Comparison of ENCODE assay signal across 8 mouse cellular contexts in genomic region chr4:132796196-132796886, GRCm38 (mm10). TPM values are rescaled to one million over a fixed set of nuclear protein-coding genes. Genes with fewer than 3 reads are reported as not detected.
DNase-seq lines count a peak whose midpoint lies in the region; ATAC-seq and TF ChIP-seq lines count a peak whose summit lies in the region.

Gene Themis2, minus strand, starts transcription at chr4:132796387.

- peak within 1 kb of the TSS; percentile 43; the same call in 1 of the 2 replicates for H3K9ac ChIP-seq in hindbrain, embryonic 12.5 days

- peak; percentile 51 for TF ChIP-seq POLR2A in small intestine, adult 2 months (IDR thresholded peaks at IDR 0.05; ENCODE audit: low read depth, low read length)

- H3K4me2 ChIP-seq in hindbrain, embryonic 12.5 days (replicated peaks), result peak within 1 kb of the TSS; percentile 55

- peak; percentile 68 for DNase-seq in Muller cell, postnatal 12 days (ENCODE audit: inconsistent ontology term)
- peak; percentile 55 for DNase-seq in c-Kit-negative CD71-positive TER-119-positive erythroid progenitor cells, embryonic 14.5 days (ENCODE audit: low read depth, low spot score)
- DNase-seq in forelimb bud, embryonic 11.5 days (ENCODE audit: low read depth, low spot score), result peak; percentile 17
- peak; percentile 65 for DNase-seq in limb, embryonic 10.5 days (ENCODE audit: low spot score)
- DNase-seq in mesoderm, embryonic 11.5 days (ENCODE audit: low read depth, low spot score), result peak; percentile 66

- WGBS in hindbrain, embryonic 12.5 days, result 2% methylated on average over 21 of the region's 21 CpGs
- WGBS in limb, embryonic 10.5 days, result 3% methylated on average over 21 of the region's 21 CpGs
- WGBS in small intestine, adult 2 months, result under 1% methylated on average over 21 of the region's 21 CpGs

- H3K9me3 ChIP-seq in hindbrain, embryonic 12.5 days (replicated peaks), result no peaks in the 10 kb centered on the region
- no peaks in the 10 kb centered on the region for H3K9me3 ChIP-seq in limb, embryonic 10.5 days (replicated peaks)

- peaks cover 7% of the 10 kb centered on the region; the same call in 1 of the 2 replicates for H3K4me1 ChIP-seq in hindbrain, embryonic 12.5 days
- peaks cover 7% of the 10 kb centered on the region for H3K4me1 ChIP-seq in limb, embryonic 10.5 days
- peaks cover 3% of the 10 kb centered on the region for H3K4me1 ChIP-seq in small intestine, adult 2 months (ENCODE audit: control insufficient read depth, insufficient read depth, insufficient read length, low read length)

- no peak within 1 kb of the TSS for H3K27ac ChIP-seq in hindbrain, embryonic 12.5 days
- H3K27ac ChIP-seq in limb, embryonic 10.5 days, result 0 out of 2 replicates have a peak within 1 kb of the TSS, but pooled peaks have one; percentile 28
- H3K27ac ChIP-seq in small intestine, adult 2 months (ENCODE audit: insufficient read depth, low read depth, low read length), result peak within 1 kb of the TSS; percentile 31

- H3K36me3 ChIP-seq in hindbrain, embryonic 12.5 days, result no peaks in the 10 kb centered on the region
- no peaks in the 10 kb centered on the region for H3K36me3 ChIP-seq in limb, embryonic 10.5 days
- no peaks in the 10 kb centered on the region for H3K36me3 ChIP-seq in small intestine, adult 2 months (ENCODE audit: control insufficient read depth, insufficient read depth, low read length)

- H3K4me3 ChIP-seq in hindbrain, embryonic 12.5 days, result peak within 1 kb of the TSS; percentile 24
- H3K4me3 ChIP-seq in limb, embryonic 10.5 days, result peak within 1 kb of the TSS; percentile 48
- H3K4me3 ChIP-seq in small intestine, adult 2 months (ENCODE audit: low read depth, low read length), result peak within 1 kb of the TSS; percentile 67

- TF ChIP-seq CTCF in small intestine, adult 2 months (IDR thresholded peaks at IDR 0.05; ENCODE audit: extremely low read depth, insufficient read length, insufficient replicate concordance, low read depth, low read length), result no peak

- peaks cover 31% of the 10 kb centered on the region for H3K27me3 ChIP-seq in hindbrain, embryonic 12.5 days
- H3K27me3 ChIP-seq in limb, embryonic 10.5 days (ENCODE audit: low read depth, poor library complexity, severe bottlenecking), result peaks cover 31% of the 10 kb centered on the region
- H3K27me3 ChIP-seq in small intestine, adult 2 months (ENCODE audit: control insufficient read depth, insufficient read depth, low read length), result no peaks in the 10 kb centered on the region

- no peak for ATAC-seq in hindbrain, embryonic 12.5 days (ENCODE audit: low FRiP score)
- no peak for ATAC-seq in frontal cortex, adult (ENCODE audit: low TSS enrichment)

RNA-seq across cellular contexts. Expression of gene Themis2, which starts in this region (rescaled TPM):
- 0.63 and 1.0 TPM in 2 replicates for polyA plus RNA-seq in hindbrain, embryonic 12.5 days (2016; fragmentation: Nextera tagmentation; extraction: Ambion mirVana)
- 0.36 and 0.53 TPM in 2 replicates for polyA plus RNA-seq in limb, embryonic 10.5 days (2016; fragmentation: Nextera tagmentation; extraction: Ambion mirVana)
- polyA plus RNA-seq in small intestine, adult 2 months (2012; rRNA removed), result 4.0 and 4.9 TPM in 2 replicates

Comparison
In these comparisons a context has a peak if more than half of its experiments do, and no peak if none do; other contexts are left out.
1. Peak in DNase-seq, H3K4me3 ChIP-seq and H3K27ac ChIP-seq in limb, embryonic 10.5 days; RNA of the gene not detected or under 1 TPM.
2. DNase-seq: peak in every context shown above with its lines; median percentile 68 in Muller cell, postnatal 12 days; 66 in mesoderm, embryonic 11.5 days; 65 in limb, embryonic 10.5 days; 55 in c-Kit-negative CD71-positive TER-119-positive erythroid progenitor cells, embryonic 14.5 days; 17 in forelimb bud, embryonic 11.5 days.